Mouse (Mus musculus): Measurements from ENCODE around the gene Myo16. TPM values are rescaled to one million over a fixed set of nuclear protein-coding genes. Genes with fewer than 3 reads are reported as not detected.

The Myo16 gene
- total RNA-seq, 2 experiments from 2014 or later, result 21.0 to 22.7 TPM

DNA sequence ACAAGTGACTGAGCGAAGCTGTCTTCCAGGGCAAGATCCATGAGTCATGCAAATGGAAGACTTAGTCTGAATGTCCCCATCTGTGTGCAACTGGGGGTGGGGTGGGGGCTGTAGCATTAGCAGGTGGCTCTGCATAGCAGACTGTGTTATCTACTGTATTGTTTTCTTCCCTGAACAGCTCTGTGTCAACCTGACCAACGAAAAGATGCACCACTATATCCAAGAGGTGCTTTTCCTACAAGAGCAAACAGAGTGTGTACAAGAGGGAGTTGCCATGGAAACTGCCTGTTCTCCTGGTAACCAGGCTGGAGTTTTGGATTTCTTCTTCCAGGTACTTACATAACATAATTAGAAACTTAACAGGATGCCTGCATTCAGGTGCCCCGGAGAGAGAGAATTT, 320.7 kb downstream of the Myo16 start:
- peak in 1 of 2 experiments; percentile 36 for DNase-seq

GRCm38 (mm10) chr8:10479059-10479458, 325.3 kb downstream of the Myo16 start:
- DNase-seq, result no peak

DNA sequence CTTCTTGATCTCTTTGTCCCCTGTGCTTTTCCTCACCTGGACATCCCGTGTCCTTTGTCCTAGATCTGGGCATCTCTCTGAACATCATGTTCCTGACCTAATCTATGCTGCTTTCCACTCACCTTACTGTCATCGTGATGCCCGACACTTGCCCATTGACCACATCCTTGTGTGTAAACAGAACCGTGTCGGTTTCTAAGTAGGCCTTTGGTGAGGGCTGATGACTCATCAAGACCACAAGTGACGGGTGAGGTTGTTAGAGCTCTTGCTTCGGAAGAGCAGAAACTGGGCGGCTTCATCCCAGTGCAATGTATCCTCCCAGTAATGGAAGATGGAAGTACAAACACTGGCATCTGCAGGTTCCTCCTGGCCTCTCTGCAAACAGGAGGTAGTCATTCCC, 327.1 kb downstream of the Myo16 start:
- no peak for DNase-seq

DNA sequence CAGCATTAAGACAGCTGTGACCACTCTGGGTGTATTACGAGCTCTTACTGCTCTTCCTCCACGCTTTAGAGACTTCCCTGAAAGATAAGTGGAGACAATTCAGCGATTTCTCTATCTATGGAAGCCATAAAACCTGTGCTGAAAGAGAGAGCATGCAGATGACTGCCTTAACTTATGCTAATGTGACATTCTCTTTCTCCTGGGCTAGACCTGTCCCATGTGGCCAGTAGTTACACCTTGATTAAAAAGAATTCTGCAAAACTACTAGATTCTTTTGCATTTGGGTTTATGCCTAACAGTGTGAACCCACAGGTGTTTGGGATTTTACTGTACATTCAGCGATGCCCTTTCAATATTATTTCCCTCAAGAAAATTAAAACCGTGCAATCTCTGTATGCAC, 328.4 kb downstream of the Myo16 start:
- DNase-seq, result no peak

DNA sequence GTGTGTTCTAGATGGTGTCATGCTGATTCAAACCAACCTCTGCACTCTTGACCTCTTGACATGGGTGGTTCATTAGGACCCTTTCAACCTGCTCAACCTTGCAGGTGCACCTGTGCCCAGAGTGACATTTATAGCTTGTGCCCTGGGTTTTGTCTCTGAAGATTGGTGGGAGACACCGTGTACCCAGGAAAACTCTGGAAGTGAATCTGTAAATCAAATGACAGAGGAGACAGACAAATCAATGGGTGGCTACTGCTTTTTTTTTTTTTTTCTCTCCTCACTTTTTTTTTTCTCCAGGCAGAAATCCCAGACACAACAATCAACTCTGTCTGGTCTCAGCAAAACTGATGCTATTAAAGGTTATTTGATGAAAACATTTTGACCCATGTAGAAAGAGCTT, 329.2 kb downstream of the Myo16 start:
- no peak for DNase-seq

- DNase-seq, result no peak
Observed at GRCm38 (mm10) chr8:10483841-10484240, 330.1 kb downstream of the Myo16 start.

DNA sequence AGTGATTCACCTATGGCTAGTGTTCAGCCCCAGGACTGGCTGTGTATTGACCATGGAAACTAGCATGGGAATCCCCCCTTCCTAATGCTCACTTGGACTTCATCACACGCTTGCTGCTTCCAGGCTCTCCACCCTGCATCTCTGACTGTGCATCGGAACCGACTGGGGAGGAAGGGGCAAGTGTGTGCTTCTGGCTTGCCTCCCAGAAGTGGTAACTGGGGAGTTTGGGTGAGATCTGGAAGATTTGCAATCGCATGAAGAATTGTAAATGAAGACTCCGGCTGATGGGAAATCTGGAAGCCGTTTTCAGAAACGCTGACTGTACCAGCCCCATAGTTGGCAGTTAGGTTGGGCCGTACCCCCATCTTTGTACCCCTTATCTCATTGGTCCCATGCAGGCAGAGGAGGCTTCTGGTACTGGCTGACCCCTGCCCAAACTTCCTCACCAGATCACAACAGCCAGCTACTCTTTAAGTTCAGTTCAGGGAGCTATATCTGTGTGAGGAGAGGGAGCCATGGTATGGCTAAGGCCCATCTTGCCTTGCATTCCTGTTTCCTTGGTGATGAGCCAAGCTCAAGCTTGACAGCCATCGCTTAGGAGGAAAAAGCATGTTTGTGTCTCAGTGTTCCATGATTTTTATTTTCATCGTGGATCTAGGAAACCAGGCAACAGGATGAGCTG, 336.2 kb downstream of the Myo16 start:
- no peak for DNase-seq

GRCm38 (mm10) chr8:10490420-10490784, 336.7 kb downstream of the Myo16 start:
- DNase-seq, result no peak

DNA sequence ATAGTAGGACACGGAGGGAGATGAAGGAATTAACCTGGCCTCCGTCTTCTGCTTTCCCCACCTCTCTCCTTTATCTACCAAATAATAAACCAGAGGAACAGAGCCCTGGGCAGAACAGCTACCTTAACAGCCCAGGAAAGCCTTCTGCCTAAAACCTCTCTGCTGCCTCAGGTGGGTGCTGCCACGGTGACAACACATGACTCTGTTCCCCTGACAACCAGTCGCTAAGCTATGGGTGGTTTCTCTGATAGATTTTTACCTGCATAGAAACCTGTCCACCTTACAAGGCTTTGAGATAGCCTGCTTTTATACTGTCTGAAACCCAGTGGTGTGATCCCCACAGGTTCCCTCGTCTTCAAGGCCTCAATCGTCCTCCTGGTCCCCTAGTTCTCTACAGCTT, 337.2 kb downstream of the Myo16 start:
- no peak for DNase-seq

DNA sequence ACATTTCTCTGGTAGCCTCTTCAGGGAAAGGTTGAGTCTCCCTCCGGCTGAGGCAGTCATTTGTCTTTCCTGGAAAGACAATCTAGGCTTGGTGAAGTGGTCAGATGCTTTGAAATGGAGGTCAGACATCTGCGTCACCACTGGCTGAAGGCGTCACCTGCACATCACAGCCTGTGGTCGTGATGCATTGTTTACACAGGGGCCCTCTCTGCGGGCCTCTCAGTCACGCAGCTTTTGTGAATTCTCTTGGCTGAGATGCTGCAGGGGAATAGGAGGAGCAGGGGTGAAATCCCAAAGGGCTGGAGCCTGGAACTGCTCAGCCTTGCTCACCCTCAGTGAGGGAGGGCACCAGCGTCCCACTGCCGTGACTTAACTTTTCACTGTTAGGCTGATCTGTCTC, 346.1 kb downstream of the Myo16 start:
- no peak for DNase-seq

DNA sequence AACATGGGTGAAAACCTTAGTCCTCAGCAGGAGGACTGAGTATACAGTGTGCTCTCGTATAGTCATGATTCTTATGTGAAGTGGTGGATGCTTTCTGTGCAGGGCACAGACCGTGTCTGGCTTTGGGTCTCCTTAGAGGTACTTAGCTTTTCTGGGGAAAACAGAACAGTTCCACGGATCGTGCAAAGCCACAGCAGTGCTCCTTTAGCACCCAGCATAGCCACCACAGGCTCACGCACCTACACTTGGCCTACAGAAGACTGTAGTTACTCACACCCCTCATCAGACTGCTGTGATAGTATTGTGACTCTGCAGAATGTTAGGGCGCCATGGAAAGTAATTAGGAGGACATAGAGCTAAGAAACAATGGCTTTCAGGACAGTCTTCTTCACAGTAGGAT, 346.8 kb downstream of the Myo16 start:
- no peak for DNase-seq

DNA sequence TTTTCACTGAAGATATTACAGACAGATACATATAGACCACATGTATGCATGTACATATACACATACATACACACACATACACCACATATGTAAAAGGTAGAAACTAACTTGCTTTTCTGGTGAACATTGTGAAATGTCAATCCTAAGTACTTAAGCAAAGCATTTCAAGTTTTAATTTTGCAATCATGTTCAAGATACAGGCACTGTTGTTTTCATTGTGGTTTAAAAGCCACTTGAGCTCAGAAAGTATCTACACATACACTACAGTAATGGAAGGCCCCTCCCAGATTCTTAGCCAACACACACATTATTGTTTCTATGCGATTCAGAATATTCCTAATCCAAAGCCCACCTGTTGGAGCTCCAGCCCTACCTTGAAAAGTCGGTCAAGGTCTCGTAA, 348.0 kb downstream of the Myo16 start:
- DNase-seq, result no peak

- no peak for DNase-seq
Observed at GRCm38 (mm10) chr8:10512105-10512504, 358.4 kb downstream of the Myo16 start.

DNA sequence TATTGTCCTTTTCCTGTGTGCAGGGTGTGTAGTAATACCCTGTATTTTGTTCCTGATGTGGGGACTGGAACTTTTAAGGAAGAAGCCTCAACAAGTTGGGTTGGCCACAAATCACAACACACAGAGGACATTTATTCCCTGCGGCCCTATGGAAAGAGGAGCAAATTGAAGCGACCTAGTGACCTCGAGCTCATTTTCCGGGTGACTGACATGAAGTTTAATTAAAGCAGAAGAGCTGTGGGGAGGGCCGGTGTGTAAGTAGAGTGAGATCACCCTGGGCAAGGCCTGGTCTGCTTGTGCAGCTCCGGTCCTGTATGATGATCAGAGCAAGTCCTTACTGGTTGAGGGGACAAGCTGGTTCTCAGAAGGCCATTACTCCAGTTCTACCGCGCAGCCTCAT, 363.7 kb downstream of the Myo16 start:
- DNase-seq, result no peak

- no peak for DNase-seq
Observed at GRCm38 (mm10) chr8:10519276-10519675, 365.6 kb downstream of the Myo16 start.

DNA sequence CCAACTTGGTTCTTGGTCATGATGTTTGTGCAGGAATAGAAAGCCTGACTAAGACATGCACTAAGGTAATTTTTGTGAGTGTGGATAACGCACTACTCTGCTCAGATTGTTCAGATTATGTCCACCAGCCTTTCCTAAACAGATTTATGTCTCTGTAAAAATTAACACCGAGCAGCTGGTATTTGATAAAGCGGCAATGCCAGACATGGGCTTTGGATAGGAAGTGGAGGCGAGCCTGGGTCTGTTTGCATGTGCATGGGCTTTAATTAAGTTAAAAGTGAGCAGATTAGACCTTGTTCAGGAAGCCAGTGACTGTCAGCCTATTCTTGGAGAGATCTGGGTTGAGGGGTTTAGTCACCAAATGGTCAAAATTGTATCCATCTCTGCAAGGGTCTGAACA, 367.8 kb downstream of the Myo16 start:
- DNase-seq, result no peak

- no peak for DNase-seq
Observed at GRCm38 (mm10) chr8:10525686-10526085, 372.0 kb downstream of the Myo16 start.

DNA sequence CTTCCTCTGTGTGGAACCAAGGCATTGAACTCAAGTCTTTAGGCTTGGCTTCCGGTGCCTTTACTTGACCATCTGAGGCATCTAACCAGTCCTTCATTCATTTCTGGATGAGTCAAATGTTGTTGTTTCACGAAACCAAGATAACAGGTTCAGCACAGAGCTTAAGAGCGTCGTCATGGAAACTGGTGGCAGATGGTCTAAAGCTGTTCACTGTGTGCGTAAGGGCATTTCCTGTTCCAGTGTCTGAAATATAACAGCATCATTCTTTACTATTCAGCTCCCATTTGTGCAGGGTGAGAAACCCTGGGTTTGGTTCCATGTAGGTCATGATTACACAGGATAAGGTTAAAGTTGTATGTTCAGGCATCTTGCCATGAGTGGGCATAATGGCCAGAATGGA, 372.9 kb downstream of the Myo16 start:
- DNase-seq, result peak in 1 of 2 experiments; percentile 48

DNA sequence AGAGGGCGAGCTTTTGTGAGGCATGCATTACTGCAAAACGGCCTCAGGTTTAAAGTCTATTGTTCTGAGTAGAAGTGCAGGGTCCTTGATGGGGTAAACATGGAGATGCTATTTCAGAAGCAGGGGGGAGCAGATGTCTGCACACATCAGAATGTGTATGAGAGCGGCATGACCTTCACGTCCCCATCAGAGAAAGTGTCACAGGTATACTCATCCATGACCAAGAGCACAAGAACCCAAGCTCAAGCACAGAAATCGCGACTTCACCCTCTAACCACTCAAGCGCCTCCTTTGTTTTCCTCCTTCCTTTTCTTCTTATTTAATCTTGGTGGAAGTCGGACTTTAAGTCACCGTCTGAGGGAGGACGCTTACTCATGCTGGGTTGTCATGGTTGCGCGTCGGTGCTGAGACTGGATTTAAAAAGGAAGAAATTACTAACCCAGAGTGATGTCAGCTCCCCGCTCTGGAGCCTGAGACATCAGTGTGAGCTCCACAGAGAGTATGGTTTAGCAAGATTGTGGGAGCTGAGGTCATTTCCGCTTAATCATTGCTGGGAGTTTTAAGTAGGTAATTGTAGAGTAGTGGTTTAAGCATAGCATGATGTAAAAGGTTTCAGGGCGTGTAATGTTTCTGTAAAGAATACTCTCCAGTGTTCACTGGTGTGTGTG, 381.0 kb downstream of the Myo16 start:
- DNase-seq, result no peak

- no peak for DNase-seq
Observed at GRCm38 (mm10) chr8:10538319-10538718, 384.6 kb downstream of the Myo16 start.

GRCm38 (mm10) chr8:10539665-10540064, 386.0 kb downstream of the Myo16 start:
- DNase-seq, result no peak

- DNase-seq, result no peak
Observed at GRCm38 (mm10) chr8:10545890-10546289, 392.2 kb downstream of the Myo16 start.

- DNase-seq, result no peak
Observed at GRCm38 (mm10) chr8:10546519-10546918, 392.8 kb downstream of the Myo16 start.

DNA sequence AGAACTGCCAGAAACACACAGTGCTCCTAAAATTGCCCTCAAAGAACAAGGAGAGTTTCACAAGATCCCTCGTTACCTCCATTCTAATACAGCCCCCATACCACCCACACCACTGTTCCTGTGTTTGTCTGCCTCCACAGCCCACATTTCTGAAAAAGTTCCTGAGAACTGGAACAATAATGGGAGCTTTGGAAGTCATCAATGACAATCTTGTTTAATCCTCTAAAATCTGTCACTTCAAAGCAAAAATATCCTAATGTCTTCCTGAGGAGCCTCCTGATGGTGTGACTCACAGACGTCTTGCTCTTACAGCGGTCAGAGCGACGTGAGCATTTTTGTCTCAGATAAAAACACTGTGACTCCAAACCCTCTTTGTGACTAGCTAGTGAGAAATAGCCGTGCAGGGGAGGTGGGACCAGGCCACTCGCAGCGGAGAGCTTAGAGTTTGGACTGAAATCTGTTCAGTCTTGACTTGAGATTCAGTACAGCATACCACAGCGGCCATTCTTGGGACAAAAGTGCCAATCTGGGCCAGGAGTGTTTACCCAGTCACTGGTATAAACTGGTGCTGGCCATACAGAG, 394.4 kb downstream of the Myo16 start:
- DNase-seq, result no peak
